Mouse (Mus musculus): ENCODE data around the gene Ganc.

The Ganc gene

DNA sequence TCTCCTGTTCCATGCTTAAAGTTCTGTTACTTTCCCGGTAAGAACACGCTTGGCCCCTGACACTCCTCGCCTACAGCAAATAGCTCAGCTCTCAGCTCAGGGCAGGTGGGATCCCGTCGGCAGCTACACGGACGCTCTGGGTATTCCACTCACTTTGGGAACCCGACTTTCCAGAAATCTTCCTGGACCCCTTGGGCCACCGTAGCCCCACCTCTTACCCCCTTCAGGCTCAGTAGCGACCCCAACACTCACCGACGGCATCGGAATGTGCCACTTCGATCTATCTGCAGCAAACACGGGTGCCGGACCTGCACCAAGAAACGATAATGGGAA lies at the start of gene Ganc:
Gene Ganc (plus strand): TSS at position 244 of the 333 bp plus-strand sequence.
- no peak for DNase-seq (ENCODE audit: low spot score in 2 of 2)

DNA sequence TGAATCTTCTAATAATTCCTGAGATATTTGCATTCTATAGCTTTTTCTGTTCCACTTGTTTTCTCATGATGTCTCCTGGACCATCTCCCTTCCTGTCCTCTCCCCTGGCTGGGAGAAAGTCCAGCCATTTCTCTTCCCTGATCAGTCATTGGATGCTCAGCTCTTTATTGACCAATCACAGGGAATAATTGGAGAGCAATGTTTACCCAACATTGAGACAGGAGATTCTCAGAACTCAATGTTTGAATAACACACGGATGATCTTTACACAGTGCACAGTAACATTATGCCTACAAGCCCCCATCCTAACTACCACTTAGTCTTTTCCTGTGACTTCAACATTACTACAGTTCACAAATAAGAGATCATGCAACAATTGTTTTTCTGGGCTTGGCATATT lies 43.3 kb upstream of the Ganc start:
- DNase-seq (ENCODE audit: low spot score in 2 of 2): no peak

DNA sequence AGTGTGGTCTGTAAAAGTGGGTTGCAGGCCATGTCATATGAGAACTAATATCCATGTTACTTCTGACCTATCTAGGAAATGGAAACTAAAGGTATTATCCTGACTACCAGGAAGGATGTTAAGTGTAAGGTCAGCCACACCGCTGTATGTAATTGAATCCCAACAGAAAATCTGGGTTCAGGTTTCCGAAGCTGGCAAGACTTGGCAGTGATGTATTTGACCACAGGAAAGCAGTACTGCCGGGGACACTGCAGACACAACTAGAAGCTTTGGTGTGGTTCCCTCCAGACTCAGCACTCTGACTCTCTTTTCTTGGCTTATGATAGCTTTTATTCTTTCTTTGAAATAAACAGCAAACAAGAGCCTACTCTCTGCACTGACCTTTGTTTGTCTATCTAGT lies 37.2 kb upstream of the Ganc start:
- DNase-seq (ENCODE audit: low spot score in 2 of 2): no peak

DNA sequence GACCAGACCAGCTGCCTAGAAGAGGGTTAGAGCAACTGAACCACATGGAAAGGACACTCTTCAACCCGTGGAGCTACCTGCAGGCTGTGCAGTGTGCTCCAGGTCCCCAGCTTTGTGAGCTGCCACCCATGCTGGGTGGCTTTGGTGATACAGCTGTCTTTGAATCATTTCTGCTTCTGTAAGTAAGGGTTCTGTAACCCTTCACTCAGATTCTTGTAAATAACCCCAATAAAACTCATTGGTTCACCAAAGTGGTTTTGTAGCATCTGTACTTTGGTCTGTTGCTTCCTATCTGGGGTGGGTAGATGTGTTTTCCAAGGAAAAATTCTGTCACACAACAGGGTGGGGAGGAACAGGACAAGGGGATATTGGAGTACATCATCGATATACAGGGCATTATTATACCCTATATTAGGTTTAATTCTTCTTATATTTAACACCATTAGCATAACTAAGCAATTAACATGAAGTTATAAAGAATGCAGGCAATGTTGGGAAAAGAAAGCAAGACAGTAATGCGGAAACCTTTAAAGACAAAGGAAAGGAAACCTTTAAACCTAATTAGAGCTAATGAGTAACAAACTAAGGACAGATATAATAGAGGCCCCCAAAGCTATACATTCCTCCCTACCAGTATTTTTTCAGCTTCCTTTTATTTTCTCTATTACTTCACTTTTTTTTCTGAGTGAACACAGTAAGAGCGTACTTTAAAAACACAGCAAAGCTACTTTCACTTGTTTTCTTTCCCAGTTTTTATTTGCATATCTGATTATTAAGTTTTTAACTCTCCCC lies 36.1 kb upstream of the Ganc start:
- no peak for DNase-seq (ENCODE audit: low spot score in 2 of 2)

DNA sequence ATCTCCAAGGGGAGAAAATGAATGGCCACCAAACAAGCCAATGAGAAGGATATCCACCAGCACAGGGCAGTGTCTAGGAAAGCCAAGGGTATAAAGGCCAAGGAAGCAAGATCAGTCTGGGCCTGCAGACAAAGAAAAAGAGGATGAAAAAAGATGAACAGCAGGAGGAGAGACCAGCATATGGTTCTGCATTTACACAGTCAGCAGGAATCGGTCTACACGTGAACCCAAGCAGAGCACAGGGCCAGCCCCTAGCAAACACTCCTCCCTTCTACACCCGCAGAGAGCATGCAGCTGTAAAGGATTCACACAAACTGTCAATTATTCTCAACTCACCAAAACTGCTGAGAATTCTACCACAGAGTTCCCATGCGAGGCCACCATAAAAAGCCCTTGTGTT lies 29.8 kb upstream of the Ganc start:
- DNase-seq (ENCODE audit: low spot score in 2 of 2): no peak

DNA sequence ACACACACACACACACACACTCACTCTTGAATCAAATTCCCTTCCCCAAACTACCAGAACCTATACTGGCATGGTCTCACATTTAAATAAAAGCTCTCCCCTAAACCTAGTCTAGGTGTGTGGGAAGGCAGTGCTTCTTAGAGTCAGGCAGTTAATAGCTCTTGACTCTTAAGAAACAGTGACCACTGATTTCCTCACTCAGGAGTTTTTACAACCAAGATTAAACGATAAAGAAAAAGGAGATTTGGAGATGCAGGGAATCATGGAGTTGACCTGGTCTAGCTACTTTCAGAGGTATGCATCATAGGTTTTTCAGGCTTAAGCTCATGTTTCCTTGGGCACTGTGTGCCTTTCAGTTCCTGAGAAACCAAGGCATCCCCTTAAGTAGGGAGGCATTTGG lies 17.4 kb upstream of the Ganc start:
- no peak for DNase-seq (ENCODE audit: low spot score in 2 of 2)

DNA sequence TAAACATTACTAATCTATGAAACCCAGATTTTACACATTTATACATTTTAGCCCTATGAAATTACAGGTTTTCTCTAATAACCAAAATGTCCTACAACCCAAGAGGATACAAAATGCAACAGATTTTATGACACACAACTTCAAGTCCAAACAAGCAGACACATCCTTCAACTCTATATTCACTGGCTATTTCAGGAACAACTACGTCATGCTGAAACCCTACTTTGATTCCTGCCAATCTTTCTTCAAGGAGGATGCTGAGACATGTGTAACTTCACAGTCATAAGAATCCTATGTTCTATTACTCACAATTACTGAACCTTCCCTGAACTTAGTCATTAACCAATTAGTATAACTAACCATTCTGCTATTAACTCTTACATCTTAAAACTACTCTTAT lies 16.4 kb upstream of the Ganc start:
- no peak for DNase-seq (ENCODE audit: low spot score in 2 of 2)

DNA sequence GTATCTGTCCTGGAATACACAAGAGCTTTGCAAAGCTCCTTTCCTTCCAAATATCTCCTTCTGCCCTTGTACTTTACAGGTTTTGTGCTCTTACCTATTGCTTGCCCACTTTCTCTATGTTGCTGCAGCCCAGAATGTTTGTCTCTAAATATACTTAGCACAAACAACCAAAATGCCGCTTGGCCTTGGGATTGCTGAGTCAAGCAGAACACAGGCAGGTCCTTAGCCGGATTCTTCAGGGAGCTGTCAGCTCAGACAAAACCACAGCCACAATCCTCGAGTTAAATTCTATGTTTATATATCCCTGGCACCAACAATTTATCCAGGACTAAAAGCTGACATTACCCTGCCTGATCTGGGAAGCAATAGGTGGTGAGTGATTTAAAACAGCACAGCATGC lies 14.3 kb upstream of the Ganc start:
- no peak for DNase-seq (ENCODE audit: low spot score in 2 of 2)

DNA sequence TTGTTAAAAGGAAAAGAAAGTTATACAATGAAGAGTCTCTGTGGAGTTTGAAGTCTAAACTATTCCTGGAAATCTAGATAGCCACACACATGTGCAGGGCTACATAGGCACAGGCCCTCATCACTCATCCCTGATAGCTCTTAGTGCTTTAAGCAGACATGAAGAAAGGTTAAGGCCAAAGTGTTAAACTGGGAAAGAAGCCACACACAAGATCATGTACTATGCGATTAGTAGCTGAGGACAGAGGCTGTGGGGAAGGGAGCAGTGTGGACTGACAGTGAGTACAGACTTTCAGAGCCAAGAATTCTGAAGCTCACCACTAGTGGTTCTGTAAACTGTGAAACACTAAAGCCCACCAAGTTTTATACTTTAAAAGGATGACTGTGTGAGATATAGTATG lies 12.8 kb upstream of the Ganc start:
- DNase-seq (ENCODE audit: low spot score in 2 of 2): no peak

DNA sequence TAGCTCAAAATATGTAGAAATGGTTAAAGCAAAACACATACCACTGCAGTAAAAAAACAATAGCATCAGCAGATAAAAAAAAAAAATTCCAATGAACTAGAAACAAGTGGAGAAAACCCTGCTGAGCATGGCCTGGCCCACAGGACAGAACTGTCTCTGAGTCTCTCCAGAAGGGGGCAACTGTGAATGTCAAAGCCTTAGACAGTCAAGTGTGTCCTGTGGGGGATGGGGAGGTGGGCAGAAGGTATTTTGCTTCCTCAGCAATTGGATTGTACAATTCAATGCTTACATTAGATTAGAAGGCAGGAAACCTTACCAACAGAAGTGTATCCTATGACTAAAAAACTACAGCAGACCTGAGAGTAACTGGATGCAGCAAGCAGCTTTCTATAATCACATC lies 11.3 kb upstream of the Ganc start:
- no peak for DNase-seq (ENCODE audit: low spot score in 2 of 2)

DNA sequence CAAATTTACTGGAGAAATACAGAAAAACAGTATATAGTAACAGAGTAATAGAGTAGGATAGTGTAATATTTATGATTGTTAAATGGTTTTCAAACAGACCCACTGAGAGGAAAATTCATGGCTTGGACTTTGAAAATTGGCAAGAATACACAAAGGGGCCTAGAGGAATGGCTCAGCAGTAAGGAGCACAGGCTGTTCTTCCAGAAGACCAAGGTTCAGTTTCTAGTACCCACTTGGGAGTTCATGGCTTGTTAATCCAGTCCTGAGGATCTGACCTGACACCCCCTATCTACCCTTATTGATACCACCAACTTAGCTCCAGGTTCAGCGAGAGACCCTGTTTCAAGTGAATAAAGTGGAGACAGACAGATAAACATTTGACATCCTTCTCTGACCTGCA lies 5.7 kb upstream of the Ganc start:
- DNase-seq (ENCODE audit: low spot score in 2 of 2): no peak

DNA sequence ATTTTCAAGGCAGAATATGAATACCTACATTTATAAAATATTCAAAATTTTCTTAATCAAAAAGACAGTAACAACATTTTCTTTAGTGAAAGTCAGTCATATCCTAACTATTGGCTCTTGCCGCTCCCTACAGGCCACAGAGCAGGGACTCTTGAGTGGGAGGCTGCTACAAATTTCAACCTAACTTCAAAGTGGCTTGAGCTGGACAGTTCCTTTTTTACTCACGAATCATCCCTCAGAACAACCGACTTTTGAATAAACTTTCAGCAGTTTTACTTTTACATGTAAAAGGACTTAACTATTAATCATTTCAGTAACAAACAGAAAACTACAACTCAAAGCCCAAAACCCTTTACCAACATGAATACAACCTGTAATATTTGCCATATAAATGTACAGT lies 883 bp upstream of the Ganc start:
- no peak for DNase-seq (ENCODE audit: low spot score in 2 of 2)

DNA sequence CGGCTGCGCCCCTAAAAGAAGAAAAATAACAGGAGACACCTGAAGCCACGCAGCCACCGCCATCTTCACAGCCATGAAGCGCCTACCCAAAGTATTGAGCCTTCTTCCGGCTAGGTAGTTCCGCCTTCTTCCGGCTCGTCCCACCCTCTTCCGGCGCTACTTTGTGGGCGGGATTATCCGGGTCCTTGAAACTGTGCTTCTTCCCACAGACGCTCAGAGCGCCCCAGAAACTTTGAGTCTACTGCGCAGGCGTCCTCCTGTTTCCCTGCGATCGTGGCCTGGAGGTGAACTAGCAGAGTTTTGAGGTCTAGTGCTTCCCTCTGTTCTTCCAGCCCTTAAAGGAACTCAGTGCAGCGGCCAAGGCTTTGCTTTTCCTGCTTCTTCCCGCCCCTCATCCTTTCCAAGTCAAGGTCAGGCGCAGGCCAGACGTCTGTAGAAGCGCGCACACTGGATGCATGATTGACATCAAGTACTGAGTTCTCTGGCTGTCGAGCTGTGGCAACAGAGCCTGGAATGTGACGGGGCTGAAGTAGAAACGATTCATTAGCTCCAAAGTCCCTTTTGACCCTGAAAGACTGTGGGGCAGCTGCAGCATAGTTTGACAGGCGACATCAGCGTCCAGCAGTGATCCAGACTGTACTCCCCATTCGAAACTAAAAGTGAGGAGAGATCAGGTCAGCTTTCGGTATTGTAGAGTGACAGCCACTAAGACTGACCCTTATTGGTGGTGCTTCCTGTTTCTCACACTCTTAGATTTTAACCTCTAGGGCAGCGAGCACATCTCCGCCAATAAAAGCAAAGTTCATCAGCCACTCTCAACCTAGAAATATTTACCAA lies 508 bp downstream of the Ganc start, which contains the start of gene Tmem87a:
Gene Tmem87a (minus strand): TSS at position 128 of the 837 bp plus-strand sequence.
- DNase-seq (ENCODE audit: low spot score in 2 of 2): peak; percentile 87 to 95

DNA sequence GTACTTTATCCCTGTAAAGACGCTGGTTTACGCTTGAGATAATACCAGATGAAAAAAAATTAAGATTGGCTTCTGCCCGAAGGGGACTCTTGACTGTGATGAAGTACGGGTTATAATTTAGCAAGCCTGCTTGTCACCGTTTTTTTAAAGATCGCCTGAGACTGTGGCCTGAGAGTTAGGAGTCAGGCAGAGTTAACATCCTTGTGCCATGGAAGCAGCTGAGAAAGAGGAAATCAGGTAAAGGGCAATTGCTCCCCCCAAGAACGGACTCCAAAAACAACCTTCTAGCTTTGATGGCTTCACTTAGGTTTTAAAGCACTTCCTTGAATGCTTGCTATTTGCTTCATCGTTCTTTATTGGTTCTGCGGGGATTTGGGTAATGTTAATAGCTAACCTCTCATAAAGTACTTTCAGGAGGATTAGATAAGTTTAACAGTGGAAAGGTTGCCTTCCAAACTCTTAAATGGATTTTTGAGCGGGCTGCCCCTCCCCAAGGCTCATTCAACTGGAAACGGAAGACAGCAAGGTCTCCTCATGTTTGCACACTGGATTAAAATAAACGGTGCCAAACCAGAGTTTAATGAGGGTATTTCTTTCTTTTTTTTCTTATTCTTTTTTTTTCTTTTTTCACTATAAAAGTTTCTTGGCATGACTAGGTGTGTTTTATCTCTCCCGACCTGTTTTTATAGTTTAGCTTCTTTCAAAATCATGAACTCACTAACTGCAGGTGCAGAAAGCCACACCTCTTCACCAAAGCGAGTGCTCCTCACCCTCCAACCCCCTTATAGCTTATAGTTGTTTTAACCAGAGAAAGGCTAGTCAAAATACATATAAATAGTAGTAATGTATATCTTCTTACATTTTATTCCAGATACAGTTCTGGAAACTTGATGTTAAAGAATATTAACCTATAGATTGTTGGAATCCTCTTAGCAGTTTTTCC lies 1.4 kb downstream of the Ganc start:
- DNase-seq (ENCODE audit: low spot score in 2 of 2): peak; percentile 20

DNA sequence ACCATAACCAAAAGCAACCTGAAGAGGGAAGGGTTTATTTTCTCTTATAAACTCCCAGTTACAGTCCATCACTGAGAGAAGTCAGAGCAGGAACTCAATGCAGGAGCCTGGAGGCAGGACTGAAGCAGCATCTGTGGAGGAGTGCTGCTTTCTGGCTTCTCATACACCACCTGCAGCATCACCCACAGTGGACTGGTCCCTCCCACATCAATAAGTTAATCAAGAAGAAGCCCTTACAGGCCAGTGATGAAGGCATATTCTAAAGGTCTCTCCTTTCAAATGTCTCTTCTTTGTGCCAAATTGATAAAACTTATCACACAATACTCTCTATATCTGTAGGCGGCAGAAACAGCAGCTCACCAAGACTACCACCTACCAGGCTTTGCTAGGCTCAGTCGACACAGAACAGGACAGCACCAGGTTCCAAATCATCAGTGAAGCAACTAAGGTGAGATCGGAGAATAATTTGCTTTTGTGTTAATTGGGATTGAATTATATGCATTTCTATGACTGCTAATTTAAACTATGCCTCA lies 7.5 kb downstream of the Ganc start:
- no peak for DNase-seq (ENCODE audit: low spot score in 2 of 2)

DNA sequence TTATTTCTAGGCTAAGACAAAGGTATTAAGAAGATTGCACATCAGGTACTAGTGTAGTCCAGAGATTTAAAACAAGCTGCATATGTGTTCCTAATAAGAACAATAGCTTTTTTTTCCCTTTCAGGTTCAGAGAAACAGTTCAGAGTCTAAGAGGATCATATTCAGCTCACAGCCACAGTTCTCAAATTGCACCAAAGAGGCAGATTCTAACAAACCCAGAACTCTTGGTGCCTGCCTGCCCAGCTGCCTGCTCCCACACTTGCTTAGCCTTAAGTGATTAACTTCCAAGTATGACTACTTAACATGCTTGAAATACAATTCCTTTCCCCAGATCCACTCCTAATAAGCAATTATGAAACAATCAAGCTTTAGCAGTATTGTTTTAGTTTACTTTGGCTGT lies 10.4 kb downstream of the Ganc start:
- no peak for DNase-seq (ENCODE audit: low spot score in 2 of 2)

DNA sequence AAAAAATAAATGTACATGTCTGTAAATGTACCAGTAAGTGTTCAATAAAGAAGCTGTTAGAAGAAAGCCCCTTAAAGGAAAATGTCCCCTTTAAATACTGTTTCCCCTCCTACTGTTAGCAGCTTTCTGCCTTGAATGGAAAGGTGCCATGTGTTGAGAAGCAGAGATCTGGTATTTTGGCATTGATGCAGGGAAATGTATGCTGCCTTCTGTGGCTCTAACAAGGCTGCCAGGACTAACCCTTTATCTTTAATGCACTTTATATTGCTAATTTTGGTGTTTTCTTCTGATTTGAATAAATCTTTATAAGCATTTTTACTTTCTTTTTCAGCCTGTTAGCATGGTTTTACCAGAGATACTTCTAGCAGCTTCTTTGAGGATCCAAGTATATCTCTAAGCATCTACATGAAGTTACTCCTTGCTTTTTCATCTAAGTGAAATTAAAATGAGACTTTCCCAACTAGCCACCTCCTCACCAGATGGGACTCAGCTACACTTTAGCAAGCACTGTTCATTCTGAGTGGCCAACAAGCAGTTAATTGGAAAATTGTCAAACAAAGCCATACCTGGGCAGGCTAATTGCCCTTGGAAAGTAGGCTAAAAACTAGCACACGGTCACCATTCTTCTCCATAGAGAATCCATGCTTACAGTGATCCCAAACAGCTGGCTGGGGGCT lies 11.2 kb downstream of the Ganc start:
- no peak for DNase-seq (ENCODE audit: low spot score in 2 of 2)

DNA sequence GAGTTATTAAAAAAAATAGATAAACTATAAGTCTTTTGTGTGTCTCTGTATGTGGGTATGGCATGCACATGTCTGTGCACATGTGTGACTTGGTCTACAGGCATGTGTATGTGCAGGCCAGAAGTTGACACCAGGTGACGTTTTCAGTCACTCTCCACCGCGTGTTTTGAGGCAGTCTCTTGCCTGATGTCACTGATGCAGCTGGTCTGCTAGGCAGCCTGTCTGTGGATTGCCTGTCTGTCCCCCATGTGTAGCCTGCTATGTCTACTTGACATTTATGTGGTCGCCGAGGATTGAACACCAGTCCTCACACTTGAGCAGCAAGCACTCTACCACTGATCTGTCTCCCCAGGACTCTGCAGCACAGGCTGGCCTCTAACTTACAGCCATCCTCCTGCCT lies 20.7 kb downstream of the Ganc start:
- DNase-seq (ENCODE audit: low spot score in 2 of 2): no peak

DNA sequence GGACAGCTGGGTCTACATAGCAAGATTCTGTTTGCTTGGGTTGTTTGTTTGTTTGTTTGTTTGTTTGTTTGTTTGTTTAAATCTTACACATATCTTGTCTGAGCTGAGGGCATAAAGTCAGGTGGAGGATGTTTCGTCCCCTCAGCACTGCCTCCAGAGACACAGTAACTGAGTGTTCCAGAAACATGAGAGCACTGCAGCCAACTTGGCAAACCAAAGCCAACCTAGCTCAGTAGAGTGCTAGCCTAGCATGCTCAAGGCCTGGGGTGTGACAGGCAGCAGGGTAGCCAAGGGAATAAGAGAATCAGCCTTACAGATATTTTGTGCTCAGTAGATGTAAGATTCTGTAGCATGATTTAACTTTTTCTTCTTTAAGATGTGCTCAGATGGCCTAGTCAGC lies 40.8 kb downstream of the Ganc start:
- DNase-seq (ENCODE audit: low spot score in 2 of 2): no peak

DNA sequence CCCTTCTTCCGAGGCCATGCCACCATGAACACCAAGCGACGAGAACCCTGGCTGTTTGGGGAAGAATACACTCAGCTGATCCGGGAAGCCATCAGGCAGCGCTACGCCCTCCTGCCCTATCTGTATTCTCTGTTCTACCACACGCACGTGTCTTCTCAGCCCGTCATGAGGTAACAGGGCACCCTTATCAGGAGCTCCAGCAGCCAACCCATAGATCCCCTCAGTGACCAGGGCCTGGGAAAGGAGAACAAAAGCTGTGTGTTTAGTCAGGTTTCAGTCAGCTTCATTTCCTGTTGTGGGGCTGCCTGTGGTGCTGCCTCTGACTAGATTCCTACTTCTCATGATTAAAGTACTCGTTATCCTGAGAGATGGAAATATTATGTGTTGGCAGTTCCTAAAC lies 42.7 kb downstream of the Ganc start:
- peak in 1 of 2 experiments; percentile 18 for DNase-seq (ENCODE audit: low spot score in 2 of 2)

DNA sequence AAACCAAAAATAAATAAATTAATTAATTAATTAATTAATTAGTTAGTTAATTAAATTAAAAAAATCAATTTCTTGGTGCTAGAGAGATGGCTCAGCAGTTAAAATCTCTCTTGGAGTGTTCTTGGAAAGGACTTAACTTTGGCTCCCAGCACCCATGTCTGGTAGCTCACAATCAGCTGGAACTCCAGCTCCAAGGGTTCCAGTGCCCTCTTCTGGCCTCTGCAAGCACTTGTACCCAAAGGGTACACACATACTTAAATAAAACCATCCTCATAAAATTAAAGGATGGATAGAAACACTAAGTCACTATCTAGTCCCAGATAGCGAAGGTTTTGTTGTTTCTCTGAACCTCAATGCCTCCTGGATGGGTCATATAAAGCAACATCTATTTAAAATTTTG lies 43.6 kb downstream of the Ganc start:
- DNase-seq (ENCODE audit: low spot score in 2 of 2): no peak

All from spleen, postnatal 10 days (tissue).